Mouse (Mus musculus) bone marrow macrophage, adult 2 months (primary cell): ENCODE results near the gene Ascc3. TPM values are rescaled to one million over a fixed set of nuclear protein-coding genes. Genes with fewer than 3 reads are reported as not detected.

Experiments used
- H3K27ac ChIP-seq: 2 replicates; pipeline ENCODE4 v1.5.1; 2012; ENCODE audit warnings: low read depth, low read length; ENCODE audit not compliant: insufficient read depth
- H3K4me1 ChIP-seq: 2 replicates; pipeline ENCODE4 v1.6.1; 2012; ENCODE audit warnings: low read length; ENCODE audit not compliant: control insufficient read depth, insufficient read depth
- H3K4me3 ChIP-seq: 2 replicates; pipeline ENCODE4 v1.5.1; 2012; ENCODE audit warnings: mild to moderate bottlenecking, low read length, moderate library complexity; ENCODE audit not compliant: insufficient read depth
- CTCF ChIP-seq: IDR thresholded peaks from 2 replicates; pipeline ENCODE4 v1.5.1; 2012; ENCODE audit warnings: low read depth, mild to moderate bottlenecking, low read length, moderate library complexity
- POLR2A ChIP-seq: IDR thresholded peaks from 2 replicates; pipeline ENCODE4 v1.6.1; 2012; ENCODE audit warnings: mild to moderate bottlenecking, low read depth, low read length, borderline replicate concordance
- polyA plus RNA-seq: library from polyadenylated mRNA; stranded (reverse); fragments of >200 nt; gene quantifications from 2 replicates; pipeline ENCODE4 v1.2.4, GENCODE M21; 2012; ENCODE audit not compliant: missing spikeins, insufficient read depth, insufficient read length

Ascc3 gene
- polyA plus RNA-seq, 1 experiment = 14.3 TPM

DNA sequence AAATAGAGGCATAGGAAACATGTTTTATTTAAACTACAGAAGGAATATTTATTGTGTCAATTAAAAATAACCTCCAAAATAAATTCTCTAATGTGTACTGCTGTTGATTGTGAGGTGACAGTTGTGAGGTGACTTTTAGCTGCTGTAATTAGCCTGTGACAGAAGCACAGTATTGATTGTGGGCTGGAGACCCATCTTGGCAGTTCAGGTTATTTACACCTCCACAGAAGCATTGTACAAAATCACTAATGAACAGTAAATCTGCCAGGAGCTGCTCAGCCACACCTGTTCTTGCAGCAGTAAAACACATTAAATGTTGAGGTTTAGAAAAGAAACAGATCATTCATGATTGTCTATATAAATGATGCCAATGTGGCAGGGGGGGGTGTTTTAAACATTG, 141.0 kb downstream of the Ascc3 start:
- no peak overlapping the region for H3K27ac ChIP-seq
- TF ChIP-seq CTCF (no peak), POLR2A (no peak)
- no peaks in the 10 kb centered on the region for H3K4me1 ChIP-seq
- no peak overlapping the region for H3K4me3 ChIP-seq

DNA sequence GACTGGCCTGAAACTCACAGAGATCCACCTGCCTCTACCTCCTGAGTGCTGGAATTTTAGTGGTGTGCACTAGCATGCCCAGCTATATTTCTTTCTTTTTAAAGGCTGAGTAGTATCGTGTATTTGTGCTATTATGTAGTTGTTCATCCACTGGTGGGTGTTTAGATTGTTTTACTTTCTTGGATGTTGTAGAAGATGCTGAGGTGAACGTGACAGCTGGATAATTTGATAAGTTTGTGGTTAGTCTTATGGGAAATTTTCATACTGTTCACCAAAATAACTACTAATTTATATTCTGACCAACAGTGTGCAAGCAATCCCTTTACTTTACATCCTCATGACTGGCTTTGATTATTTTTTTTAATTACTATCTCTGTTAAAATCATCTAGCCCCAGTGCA, 169.6 kb downstream of the Ascc3 start:
- no peak overlapping the region for H3K27ac ChIP-seq
- H3K4me3 ChIP-seq = no peak overlapping the region
- TF ChIP-seq POLR2A = no peak
- H3K4me1 ChIP-seq = peaks cover 3% of the 10 kb centered on the region; the same call in 1 of the 2 replicates

DNA sequence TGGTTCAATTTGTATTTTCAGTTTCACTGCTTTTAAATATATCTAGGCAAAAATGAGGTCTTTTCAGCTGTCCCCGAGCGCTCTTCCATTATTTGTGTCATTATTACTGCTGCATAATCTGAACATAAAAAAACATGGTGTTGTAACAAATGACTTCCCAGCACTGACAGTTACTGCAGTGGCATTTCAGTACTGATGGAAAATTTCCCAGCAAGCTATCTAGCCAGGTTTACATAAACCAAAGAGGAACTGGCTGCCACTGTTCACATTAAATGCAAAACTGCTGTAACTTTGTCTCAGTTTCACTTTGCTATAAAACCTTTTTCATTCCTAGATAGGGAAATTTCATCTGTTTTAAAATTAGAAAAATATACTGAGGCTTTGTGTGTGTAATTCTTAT, 170.5 kb downstream of the Ascc3 start:
- Histone ChIP-seq H3K27ac (no peak overlapping the region), H3K4me1 (peaks cover 3% of the 10 kb centered on the region; the same call in 1 of the 2 replicates), H3K4me3 (no peak overlapping the region)
- no peak for TF ChIP-seq CTCF
- TF ChIP-seq POLR2A = no peak

DNA sequence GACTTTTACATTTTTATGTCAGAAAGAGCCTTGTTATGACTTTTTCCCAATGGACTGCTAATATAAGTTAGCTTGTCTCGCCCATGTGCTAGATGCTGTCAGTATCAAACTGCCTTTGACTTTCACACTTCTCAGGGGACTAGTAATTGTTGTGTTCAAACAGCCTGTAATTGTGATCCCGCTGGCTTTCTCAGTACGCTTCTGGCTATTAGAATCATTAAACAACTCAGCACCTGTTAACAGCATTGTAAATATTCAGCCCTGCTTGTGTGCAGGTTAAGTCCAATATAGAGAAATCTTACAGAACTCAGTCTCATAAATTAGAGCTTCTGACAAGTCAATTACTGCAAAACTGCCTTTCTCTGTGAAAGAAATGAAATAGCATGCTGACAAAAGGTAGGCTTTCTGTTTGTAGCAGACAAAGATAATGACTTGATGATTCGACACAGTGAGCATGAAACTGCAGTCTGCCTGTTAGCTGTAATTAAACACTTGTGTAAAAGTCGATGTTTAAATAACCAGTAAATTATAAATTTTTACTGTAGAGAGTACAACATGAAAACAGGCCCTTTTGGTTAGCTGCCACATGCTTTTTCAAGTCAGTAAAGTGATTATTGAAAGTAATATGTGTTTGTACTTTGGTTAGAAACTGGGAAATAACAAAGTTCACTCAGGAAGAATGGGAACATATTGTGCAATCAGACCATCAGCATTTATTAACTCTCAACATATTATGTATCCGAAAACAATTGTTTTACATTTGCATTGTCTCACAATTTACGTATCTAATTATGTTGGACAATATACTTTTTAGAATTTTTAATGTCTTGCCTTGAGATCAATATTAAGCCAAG, 171.2 kb downstream of the Ascc3 start:
- no peak overlapping the region; the same call in 1 of the 2 replicates for H3K4me3 ChIP-seq
- H3K27ac ChIP-seq = peak overlapping the region; percentile 25
- TF ChIP-seq POLR2A (no peak), CTCF (no peak)
- H3K4me1 ChIP-seq = peaks cover 3% of the 10 kb centered on the region; the same call in 1 of the 2 replicates

DNA sequence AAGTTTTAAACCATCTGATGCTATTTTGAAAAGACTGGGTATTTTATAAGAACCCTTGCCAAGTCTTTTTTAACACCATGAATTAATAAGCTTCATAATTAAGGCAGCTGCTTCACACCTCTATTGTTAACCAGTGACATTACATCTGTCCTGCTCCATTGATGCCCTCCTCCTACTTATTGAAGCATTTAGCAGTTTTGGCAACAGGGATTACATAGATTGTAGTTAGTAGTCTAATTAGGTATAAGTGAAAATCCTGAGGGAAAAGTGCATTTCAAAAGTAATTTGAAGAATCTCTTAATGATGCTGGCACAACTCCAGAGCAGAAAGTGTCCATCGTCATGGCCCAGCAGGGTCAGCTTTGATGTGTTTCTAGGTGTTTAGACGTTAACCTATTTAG, 180.3 kb downstream of the Ascc3 start:
- Histone ChIP-seq H3K4me3 (no peak overlapping the region), H3K27ac (no peak overlapping the region), H3K4me1 (no peaks in the 10 kb centered on the region)
- TF ChIP-seq POLR2A (no peak), CTCF (no peak)

DNA sequence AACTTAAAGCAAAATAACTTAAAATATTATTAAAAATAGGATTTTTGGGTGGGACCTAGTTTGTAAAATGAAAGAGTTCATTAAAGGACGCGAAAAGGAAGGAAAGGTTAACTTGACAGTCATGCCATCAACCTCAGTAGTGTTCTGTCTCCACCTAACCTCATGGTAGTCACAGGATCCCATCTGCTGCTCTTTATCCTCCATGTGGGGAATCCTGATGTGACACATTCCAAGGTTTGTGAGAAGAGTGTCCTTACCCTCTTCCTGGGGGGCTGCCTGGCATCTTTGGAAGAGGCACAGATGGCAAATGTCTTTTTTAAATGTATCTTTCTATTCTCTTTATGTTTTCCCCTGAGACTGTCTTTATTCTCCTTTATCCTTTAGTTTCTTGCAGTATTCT, 181.4 kb downstream of the Ascc3 start:
- Histone ChIP-seq H3K4me1 (no peaks in the 10 kb centered on the region), H3K4me3 (no peak overlapping the region), H3K27ac (no peak overlapping the region)
- TF ChIP-seq POLR2A (no peak), CTCF (no peak)

- Histone ChIP-seq H3K4me3 (no peak overlapping the region), H3K27ac (no peak overlapping the region), H3K4me1 (no peaks in the 10 kb centered on the region)
- TF ChIP-seq POLR2A = no peak
- no peak for TF ChIP-seq CTCF
These were observed 200.4 kb downstream of the Ascc3 start for GRCm38 (mm10) chr10:50792840-50793239.

DNA sequence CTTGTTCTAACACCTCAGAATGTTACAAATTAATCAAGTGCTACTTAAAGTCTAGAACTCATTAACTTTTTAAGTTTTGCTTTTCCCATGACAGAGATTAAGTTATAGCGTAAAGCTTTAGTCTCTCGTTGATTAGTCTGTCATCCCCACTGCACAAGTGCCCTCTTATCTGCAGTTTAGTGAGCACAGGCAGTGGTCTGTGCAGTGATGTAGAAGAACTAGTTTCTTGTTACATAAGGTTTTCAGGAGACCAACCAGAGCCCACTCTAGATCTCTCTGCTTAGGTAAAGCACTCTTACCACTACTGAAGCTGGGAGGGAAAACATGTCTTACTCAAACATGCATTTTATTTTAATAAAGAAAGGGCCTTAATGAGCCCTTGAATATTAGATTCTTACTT, 209.1 kb downstream of the Ascc3 start:
- no peak for TF ChIP-seq CTCF
- TF ChIP-seq POLR2A = no peak
- H3K27ac ChIP-seq = no peak overlapping the region
- no peak overlapping the region for H3K4me3 ChIP-seq
- no peaks in the 10 kb centered on the region for H3K4me1 ChIP-seq

DNA sequence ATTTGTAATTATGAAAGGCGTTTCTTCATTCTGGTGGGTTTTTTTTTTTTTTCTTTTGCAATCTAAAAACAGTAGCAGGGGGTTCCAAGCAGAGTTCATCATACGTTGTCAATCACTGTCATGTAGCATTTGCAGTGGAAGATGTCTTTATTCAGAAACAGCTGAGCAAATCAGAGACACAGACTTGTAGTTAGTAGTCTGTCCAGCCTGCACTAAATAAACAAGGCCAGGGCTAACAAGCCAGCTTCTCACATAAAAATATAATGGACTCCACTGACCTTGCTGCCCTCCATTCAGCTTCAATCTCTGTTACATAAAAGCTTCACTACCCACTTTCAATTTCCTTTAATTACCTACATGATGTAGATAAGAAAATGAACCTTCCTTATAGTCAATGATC, 209.9 kb downstream of the Ascc3 start:
- Histone ChIP-seq H3K4me3 (no peak overlapping the region), H3K4me1 (no peaks in the 10 kb centered on the region), H3K27ac (no peak overlapping the region)
- TF ChIP-seq CTCF (no peak), POLR2A (no peak)

DNA sequence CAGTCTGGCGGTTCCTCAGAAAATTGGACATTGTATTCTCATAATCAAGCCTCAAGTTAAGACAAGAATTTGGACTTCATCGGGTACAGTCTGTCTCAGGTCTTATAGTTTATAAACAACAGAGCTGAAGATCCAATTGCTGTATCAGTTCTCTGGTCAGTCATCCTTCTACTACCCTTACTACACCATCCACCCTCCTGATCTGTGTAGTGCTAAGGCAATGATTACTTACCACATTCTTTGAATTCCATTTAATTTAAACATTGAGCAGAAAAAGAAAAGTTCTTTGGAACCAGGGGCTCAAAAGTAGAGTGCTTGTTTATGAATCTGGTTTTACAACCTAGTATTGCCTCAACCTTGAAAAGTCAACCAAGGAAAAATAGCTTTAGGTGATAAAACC, 213.7 kb downstream of the Ascc3 start:
- Histone ChIP-seq H3K4me3 (no peak overlapping the region), H3K4me1 (no peaks in the 10 kb centered on the region), H3K27ac (no peak overlapping the region)
- TF ChIP-seq POLR2A (no peak), CTCF (no peak)

GRCm38 (mm10) chr10:50822363-50822762, 229.9 kb downstream of the Ascc3 start:
- H3K4me1 ChIP-seq = no peaks in the 10 kb centered on the region
- no peak overlapping the region for H3K4me3 ChIP-seq
- TF ChIP-seq POLR2A (no peak), CTCF (no peak)
- H3K27ac ChIP-seq = no peak overlapping the region
